Mouse (Mus musculus): ENCODE results near the gene Ppid. TPM values are rescaled to one million over a fixed set of nuclear protein-coding genes. Genes with fewer than 3 reads are reported as not detected.

The Ppid gene
- total RNA-seq, 2 experiments from 2014 or later: 67.2 to 73.7 TPM

DNA sequence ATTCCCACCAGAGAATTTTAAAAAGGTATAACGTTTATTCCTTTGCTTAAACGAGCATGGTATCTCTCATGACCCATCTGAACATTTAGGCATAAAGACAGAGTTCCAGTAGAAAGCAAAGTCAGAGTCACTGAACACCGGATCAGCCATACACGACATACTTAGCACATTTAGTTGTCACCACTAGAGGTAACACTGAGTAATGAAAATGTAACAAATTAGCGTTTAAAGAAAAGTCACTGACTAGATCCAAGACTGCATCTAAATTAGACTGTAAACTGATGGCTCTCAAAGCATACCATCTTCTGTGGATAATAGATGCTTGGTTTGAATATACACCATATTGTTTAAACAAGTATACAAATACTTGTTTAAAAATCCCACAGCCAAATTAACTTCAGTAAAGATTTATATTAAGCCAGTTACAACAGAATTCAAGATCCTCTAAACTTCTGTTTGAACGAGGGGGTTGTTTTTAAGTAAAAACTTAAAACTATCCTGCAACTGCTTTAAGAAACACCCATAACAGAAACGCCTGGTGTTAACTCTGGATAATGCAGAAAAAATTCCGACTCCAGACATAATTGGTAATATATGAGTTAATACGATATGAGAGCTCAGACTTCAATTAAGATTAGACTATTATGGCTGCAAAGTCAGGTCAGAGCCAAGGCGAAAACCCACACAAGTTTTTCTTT is 36.5 kb downstream of the Ppid start:
- H3K27ac ChIP-seq: no peak overlapping the region
- TF ChIP-seq CTCF (IDR thresholded peaks at IDR 0.05): peak; percentile 31
- intact Hi-C loops (cut with DNase I): no loop called here
- DNase-seq (ENCODE audit: extremely low spot score in 1 of 2, low spot score in 2 of 2): no peak
- peak overlapping the region; percentile 56 for H3K4me3 ChIP-seq

DNA sequence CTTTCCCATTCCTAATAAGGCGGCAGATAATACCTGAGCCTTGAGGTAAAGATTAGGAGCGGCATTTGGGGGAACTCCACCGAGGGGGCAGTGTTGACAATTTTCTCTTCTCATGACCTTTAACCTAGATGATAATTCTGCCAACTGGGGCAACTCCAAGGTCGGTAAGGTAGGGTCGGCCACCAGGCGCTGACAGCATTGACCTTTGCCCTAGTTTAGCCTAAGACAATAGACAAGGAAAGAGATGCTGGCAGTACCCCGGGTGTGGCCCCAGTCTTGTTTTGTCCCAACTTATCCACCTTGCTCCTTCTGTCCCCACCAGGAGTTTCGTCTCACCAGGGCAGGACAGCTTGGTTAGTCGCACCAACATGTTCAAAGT is 37.0 kb downstream of the Ppid start:
- peak overlapping the region; percentile 80 for H3K27ac ChIP-seq
- TF ChIP-seq CTCF (IDR thresholded peaks at IDR 0.05): no peak
- intact Hi-C loops (cut with DNase I): no loop called here

GRCm38 (mm10) chr3:79628561-79629415 is 37.6 kb downstream of the Ppid start, which contains the start of gene 4930579G24Rik:
4930579G24Rik (plus strand) TSS chr3:79629079.
- H3K27ac ChIP-seq: peak within 1 kb of the TSS; percentile 80
- TF ChIP-seq CTCF (IDR thresholded peaks at IDR 0.05): no peak
- H3K4me3 ChIP-seq: peak within 1 kb of the TSS; percentile 93
- peak; percentile 91 to 96 for DNase-seq (ENCODE audit: extremely low spot score in 1 of 2, low spot score in 2 of 2)
- intact Hi-C loops (cut with DNase I): no loop called here

More for the DNA sequence above, 37.0 kb downstream of the Ppid start:
- H3K4me3 ChIP-seq: peak overlapping the region; percentile 56
- no peak for DNase-seq (ENCODE audit: extremely low spot score in 1 of 2, low spot score in 2 of 2)

DNA sequence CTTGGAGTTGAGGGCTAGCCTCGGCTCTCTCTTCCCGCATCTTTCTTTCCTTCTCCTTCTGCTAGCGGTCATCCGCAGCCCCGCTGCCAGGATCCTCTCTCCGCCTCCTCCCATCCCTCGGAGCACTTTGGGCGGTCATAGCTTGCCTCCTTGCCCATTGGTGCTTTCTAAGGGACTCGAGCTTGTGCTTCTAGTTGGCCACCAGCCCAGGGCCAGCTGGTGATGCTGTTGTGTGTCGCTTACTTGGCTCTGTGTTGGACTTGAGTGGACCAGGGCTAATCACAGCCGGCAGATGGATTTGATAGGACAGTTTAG is 38.2 kb downstream of the Ppid start, which contains the start of gene Etfdh:
Gene Etfdh (minus strand): TSS at position 85 of the 315 bp plus-strand sequence.
- TF ChIP-seq CTCF (IDR thresholded peaks at IDR 0.05): no peak
- DNase-seq (ENCODE audit: extremely low spot score in 1 of 2, low spot score in 2 of 2): peak; percentile 34 to 44
- H3K4me3 ChIP-seq: peak within 1 kb of the TSS; percentile 93
- intact Hi-C loops (cut with DNase I): no loop called here
- H3K27ac ChIP-seq: peak within 1 kb of the TSS; percentile 80

DNA sequence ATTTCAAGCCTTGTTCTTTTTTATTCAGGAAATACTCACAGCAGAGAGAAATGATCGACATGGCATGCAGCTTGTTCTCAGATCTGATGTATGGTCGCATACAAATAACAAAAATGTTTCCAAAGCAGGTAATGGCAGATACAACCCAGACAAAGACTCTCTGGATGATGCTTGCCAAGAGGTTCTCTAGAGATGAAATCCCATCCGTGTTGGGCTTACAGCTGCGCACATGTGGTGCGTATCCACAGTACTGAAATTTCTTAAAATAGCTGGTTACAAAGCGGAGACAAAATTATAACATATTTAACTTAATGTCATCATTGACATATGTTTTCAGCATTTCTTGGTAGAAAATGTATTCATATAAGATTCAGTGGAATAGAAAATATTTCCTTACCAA is 61.0 kb downstream of the Ppid start:
- no peak for TF ChIP-seq CTCF (IDR thresholded peaks at IDR 0.05)
- no peak overlapping the region for H3K27ac ChIP-seq
- H3K4me3 ChIP-seq: no peak overlapping the region
- intact Hi-C loops (cut with DNase I): no loop called here
- DNase-seq (ENCODE audit: extremely low spot score in 1 of 2, low spot score in 2 of 2): no peak

Other genes starting within 250 kb of the Ppid start
- gene Fnip2, start 23.5 kb upstream of the Ppid start, total RNA-seq (2021): 10 to 100 TPM; 17.7 to 20.2 TPM
- gene 4930579G24Rik, start 37.7 kb downstream of the Ppid start, total RNA-seq (2021): 1 to 10 TPM in 1 of 2 experiments, under 1 TPM in 1; 0.87 to 1.3 TPM
- gene Etfdh, start 38.2 kb downstream of the Ppid start, total RNA-seq (2021): 10 to 100 TPM; 26.1 to 26.7 TPM
- gene Rxfp1, start 146.5 kb downstream of the Ppid start, total RNA-seq (2021): 10 to 100 TPM; 14.4 to 14.5 TPM

Data from left cerebral cortex, adult 2 months (tissue).